Mouse (Mus musculus): ENCODE data around the gene Garem2.

DNA sequence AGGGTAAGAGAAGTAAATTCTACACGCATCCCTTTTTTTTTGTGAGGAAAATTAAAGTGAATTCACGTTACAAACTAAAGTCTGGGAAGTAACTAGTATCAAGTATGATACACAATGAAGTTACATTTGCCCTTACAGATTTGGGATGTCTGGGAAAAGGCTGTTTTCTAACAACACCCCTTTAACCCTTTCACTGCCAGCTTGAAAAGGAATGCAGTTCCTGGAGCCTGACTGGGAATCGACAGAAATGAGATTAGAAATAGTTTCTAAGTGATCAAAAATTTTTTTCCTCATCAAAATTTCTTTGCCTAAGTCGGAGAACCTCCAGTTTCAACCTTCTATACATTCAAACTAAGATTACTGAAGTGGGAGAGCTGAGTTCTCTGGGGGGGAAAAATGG is 49.1 kb downstream of the Garem2 start:
- TF ChIP-seq CTCF (IDR thresholded peaks at IDR 0.05; ENCODE audit: extremely low read depth, insufficient read length, insufficient replicate concordance, low read depth, low read length) = no peak
- TF ChIP-seq POLR2A (IDR thresholded peaks at IDR 0.05; ENCODE audit: low read depth, low read length) = no peak
